Mouse (Mus musculus) hindbrain, embryonic 11.5 days (tissue): ENCODE data around the gene Gm2000. TPM values are rescaled to one million over a fixed set of nuclear protein-coding genes. Genes with fewer than 3 reads are reported as not detected.

ENCODE experiments used
- ATAC-seq: fragments of 200-750 bp; cut with Nextera tagmentation; 2 replicates; pipeline ENCODE4 v1.8.0; 2017; ENCODE audit warnings: mild to moderate bottlenecking, moderate TSS enrichment, moderate library complexity; ENCODE audit not compliant: low FRiP score
- DNase-seq: peaks from one replicate; pipeline ENCODE4 v3.0.0-alpha.2; 2015; ENCODE audit warnings: low spot score
- H3K27ac ChIP-seq: fragments of 300-500 bp; sonication (generic); 2 replicates; pipeline ENCODE4 v1.5.1; 2014; ENCODE audit warnings: mild to moderate bottlenecking, low read depth, low read length
- H3K27me3 ChIP-seq: fragments of 300-500 bp; sonication (generic); 2 replicates; pipeline ENCODE4 v1.6.1; 2014; ENCODE audit warnings: mild to moderate bottlenecking, low read length, moderate library complexity, mixed read lengths; ENCODE audit not compliant: control insufficient read depth, insufficient read depth
- H3K36me3 ChIP-seq: fragments of 300-500 bp; sonication (generic); 2 replicates; pipeline ENCODE4 v1.6.1; 2014; ENCODE audit warnings: mild to moderate bottlenecking, low read length, moderate library complexity, mixed read lengths; ENCODE audit not compliant: control insufficient read depth, insufficient read depth
- H3K4me1 ChIP-seq: fragments of 300-500 bp; sonication (generic); replicated peaks from 2 replicates; pipeline ENCODE4 v1.6.1; 2014; ENCODE audit warnings: low read length, mixed read lengths; ENCODE audit not compliant: control insufficient read depth, insufficient read depth
- H3K4me2 ChIP-seq: fragments of 300-500 bp; sonication (generic); replicated peaks from 2 replicates; pipeline ENCODE4 v1.6.1; 2014; ENCODE audit warnings: mild to moderate bottlenecking, low read depth, low read length
- H3K4me3 ChIP-seq: fragments of 300-500 bp; sonication (generic); 2 replicates; pipeline ENCODE4 v1.5.1; 2014; ENCODE audit warnings: low read depth, low read length
- H3K9ac ChIP-seq: fragments of 300-500 bp; sonication (generic); 2 replicates; pipeline ENCODE4 v1.6.1; 2014; ENCODE audit warnings: low read depth, low read length
- H3K9me3 ChIP-seq: fragments of 300-500 bp; sonication (generic); 2 replicates; pipeline ENCODE4 v1.6.1; 2016; ENCODE audit warnings: low read length; ENCODE audit not compliant: control insufficient read depth
- WGBS: fragments of 180-500 bp; shearing (Covaris S2); extraction: QIAGEN DNeasy Blood & Tissue Kit; methylation state at CpG from one replicate; pipeline ENCODE4 v1.1.7; 2014; 5-methylcytosine and 5-hydroxymethylcytosine counted together
- polyA plus RNA-seq: library from polyadenylated mRNA; unstranded; fragments of >200 nt; fragmentation: Nextera tagmentation; extraction: Ambion mirVana; gene quantifications from 2 replicates; pipeline ENCODE4 v1.2.1, GENCODE M21; 2014

Gene Gm2000
- 905 and 930 TPM in 2 replicates for polyA plus RNA-seq

GRCm38 (mm10) chr1:156365740-156366139, at the start of gene Gm2000:
Gene Gm2000, plus strand, starts transcription at chr1:156366040.
- H3K27ac ChIP-seq: no peak within 1 kb of the TSS
- no peak within 1 kb of the TSS for H3K4me3 ChIP-seq
- DNase-seq: no peak
- H3K9me3 ChIP-seq: no peaks in the 10 kb centered on the region
- 92% methylated on average over 8 of the region's 8 CpGs for WGBS
- H3K4me2 ChIP-seq: no peak within 1 kb of the TSS
- no peak within 1 kb of the TSS for H3K9ac ChIP-seq
- no peaks in the 10 kb centered on the region for H3K27me3 ChIP-seq
- no peaks in the 10 kb centered on the region for H3K4me1 ChIP-seq
- ATAC-seq: no peak
- H3K36me3 ChIP-seq: no peaks in the 10 kb centered on the region

DNA sequence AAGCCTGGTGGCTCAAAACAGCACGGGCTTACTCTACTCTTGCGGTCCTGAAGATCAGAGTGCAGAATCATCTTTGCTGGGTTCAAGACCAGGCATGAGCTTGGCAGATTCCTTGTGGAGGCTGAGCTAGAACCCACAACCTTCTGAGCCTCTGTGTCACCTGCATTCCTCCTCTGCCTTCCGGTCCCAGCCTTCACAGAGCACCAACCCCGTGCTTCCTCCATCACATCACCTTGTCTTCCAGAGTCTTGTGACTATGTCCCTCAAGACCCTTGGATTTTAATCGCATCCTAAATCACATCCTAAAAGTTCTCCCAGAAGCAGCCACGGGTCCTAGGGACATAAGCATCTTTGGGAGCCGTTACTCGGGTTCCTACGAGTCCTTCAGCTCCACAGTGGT, 42.7 kb upstream of the Gm2000 start:
- ATAC-seq (no peak), DNase-seq (no peak)
- Histone ChIP-seq H3K27ac (no peak overlapping the region), H3K9me3 (no peaks in the 10 kb centered on the region), H3K4me3 (no peak overlapping the region), H3K9ac (no peak overlapping the region), H3K27me3 (no peaks in the 10 kb centered on the region), H3K4me2 (no peak overlapping the region), H3K4me1 (no peaks in the 10 kb centered on the region), H3K36me3 (no peaks in the 10 kb centered on the region)
- 88% methylated on average over 9 of the region's 9 CpGs for WGBS

DNA sequence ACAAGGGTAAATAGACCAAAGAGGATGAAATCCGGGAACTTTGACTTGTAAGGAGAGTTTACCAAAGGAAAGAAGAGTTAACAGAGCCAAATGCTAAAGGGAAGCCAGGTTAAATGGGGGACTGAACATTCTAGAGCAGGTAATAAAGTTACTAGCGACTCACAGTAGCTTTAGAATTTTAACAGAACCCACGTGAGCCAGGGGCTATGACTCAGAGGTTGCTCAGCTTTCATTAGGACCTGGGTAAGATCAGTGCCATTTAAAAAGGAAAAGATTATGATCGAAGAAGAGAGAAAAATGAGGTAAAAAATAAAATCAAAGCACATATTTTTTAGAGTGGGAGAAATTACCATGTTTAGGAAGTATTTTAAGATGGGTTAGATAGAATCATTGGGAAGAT, 25.0 kb upstream of the Gm2000 start:
- Histone ChIP-seq H3K9ac (no peak overlapping the region), H3K27ac (no peak overlapping the region), H3K4me2 (no peak overlapping the region), H3K4me1 (no peaks in the 10 kb centered on the region), H3K36me3 (no peaks in the 10 kb centered on the region), H3K27me3 (no peaks in the 10 kb centered on the region), H3K4me3 (no peak overlapping the region), H3K9me3 (no peaks in the 10 kb centered on the region)
- ATAC-seq (no peak), DNase-seq (no peak)
- 80% methylated on average over 4 of the region's 4 CpGs for WGBS

DNA sequence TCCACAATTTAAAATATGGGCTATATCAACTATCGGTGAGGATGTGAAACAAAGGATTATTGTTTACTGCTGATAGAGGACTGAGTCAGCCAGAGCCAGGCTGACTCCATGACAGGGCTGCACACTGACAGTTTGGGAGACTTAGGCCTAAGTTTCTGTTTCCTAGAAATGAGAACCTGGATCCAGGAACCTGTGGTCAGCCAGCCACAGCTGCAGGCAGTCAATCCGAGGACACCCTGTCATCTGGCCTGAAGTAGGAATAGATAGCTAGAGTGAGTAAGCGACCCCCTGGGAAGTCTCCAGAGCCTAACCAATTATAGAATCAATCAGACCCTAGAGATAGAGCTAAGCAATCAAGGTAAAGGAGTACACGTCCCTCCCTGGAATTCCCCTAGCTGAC, 21.4 kb upstream of the Gm2000 start:
- WGBS: 75% methylated on average over 4 of the region's 4 CpGs
- H3K9ac ChIP-seq: no peak overlapping the region

DNA sequence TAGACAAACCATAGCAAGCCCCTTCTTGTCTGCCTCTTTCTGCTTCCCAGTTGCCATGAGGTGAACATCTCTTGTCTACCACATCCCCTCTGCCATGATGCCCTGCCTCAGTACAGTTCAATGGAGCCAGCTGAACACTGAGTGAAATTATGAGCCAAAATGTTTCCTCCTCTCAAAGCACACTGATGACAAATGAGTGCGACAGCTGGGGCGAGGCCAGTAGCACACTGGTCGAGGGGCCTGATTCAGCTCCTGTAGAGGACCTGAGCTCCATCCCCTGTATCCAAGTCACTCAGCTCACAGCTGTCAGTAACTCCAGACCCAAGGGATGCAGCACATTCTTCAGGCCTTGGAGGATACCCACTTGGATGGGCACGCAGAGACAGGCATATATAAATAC, 20.2 kb upstream of the Gm2000 start:
- Histone ChIP-seq H3K27me3 (no peaks in the 10 kb centered on the region), H3K27ac (no peak overlapping the region), H3K9ac (no peak overlapping the region), H3K9me3 (no peaks in the 10 kb centered on the region), H3K4me2 (no peak overlapping the region), H3K36me3 (no peaks in the 10 kb centered on the region), H3K4me3 (no peak overlapping the region), H3K4me1 (no peaks in the 10 kb centered on the region)
- DNase-seq: no peak
- WGBS: 91% methylated on average over 4 of the region's 4 CpGs
- ATAC-seq: no peak

More for the DNA sequence above, 21.4 kb upstream of the Gm2000 start:
- Histone ChIP-seq H3K4me2 (no peak overlapping the region), H3K4me1 (no peaks in the 10 kb centered on the region), H3K27me3 (no peaks in the 10 kb centered on the region), H3K27ac (no peak overlapping the region), H3K9me3 (no peaks in the 10 kb centered on the region), H3K4me3 (no peak overlapping the region), H3K36me3 (no peaks in the 10 kb centered on the region)
- DNase-seq (no peak), ATAC-seq (no peak)

GRCm38 (mm10) chr1:156349031-156349430, 16.8 kb upstream of the Gm2000 start:
- Histone ChIP-seq H3K9ac (no peak overlapping the region), H3K27ac (no peak overlapping the region), H3K9me3 (no peaks in the 10 kb centered on the region), H3K36me3 (no peaks in the 10 kb centered on the region), H3K27me3 (no peaks in the 10 kb centered on the region), H3K4me3 (no peak overlapping the region), H3K4me1 (no peaks in the 10 kb centered on the region), H3K4me2 (no peak overlapping the region)
- WGBS: 79% methylated on average over 4 of the region's 4 CpGs
- ATAC-seq (no peak), DNase-seq (no peak)

GRCm38 (mm10) chr1:156350441-156350840, 15.4 kb upstream of the Gm2000 start:
- no peak for ATAC-seq

DNA sequence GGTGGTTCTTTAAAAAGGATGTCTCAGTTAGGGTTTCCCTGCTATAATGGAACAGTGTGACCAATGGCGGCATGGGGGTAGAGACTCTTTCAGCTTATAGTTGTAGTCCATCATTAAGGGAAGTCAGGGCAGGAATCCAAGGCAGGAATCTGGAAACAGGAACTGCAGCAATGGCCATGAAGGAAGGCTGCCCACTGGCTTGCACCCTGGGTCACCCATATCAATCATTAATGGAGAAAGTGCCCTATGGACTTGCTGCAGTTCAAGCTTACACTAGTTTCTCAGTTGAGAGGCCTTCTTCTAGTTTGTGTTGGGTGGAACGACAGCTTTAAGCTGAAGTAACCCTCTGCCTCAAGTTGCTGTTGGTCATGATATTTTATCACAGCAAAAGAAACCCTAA, 13.4 kb upstream of the Gm2000 start:
- Histone ChIP-seq H3K27me3 (no peaks in the 10 kb centered on the region), H3K4me1 (no peaks in the 10 kb centered on the region), H3K36me3 (no peaks in the 10 kb centered on the region), H3K9ac (no peak overlapping the region), H3K4me3 (no peak overlapping the region), H3K9me3 (no peaks in the 10 kb centered on the region), H3K4me2 (no peak overlapping the region), H3K27ac (no peak overlapping the region)
- WGBS: 90% methylated on average over 2 of the region's 2 CpGs
- ATAC-seq: no peak
- no peak for DNase-seq

More at GRCm38 (mm10) chr1:156350441-156350840, 15.4 kb upstream of the Gm2000 start:
- H3K4me3 ChIP-seq: no peak overlapping the region
- no peaks in the 10 kb centered on the region for H3K36me3 ChIP-seq
- H3K4me1 ChIP-seq: no peaks in the 10 kb centered on the region
- WGBS: 88% methylated on average over 4 of the region's 4 CpGs
- H3K9ac ChIP-seq: no peak overlapping the region
- H3K27ac ChIP-seq: no peak overlapping the region
- H3K4me2 ChIP-seq: no peak overlapping the region
- no peak for DNase-seq
- H3K9me3 ChIP-seq: no peaks in the 10 kb centered on the region
- no peaks in the 10 kb centered on the region for H3K27me3 ChIP-seq

GRCm38 (mm10) chr1:156381217-156381616, 15.4 kb downstream of the Gm2000 start:
- Histone ChIP-seq H3K36me3 (no peaks in the 10 kb centered on the region), H3K4me3 (no peak overlapping the region), H3K27ac (no peak overlapping the region), H3K27me3 (no peaks in the 10 kb centered on the region), H3K4me1 (no peaks in the 10 kb centered on the region), H3K9ac (no peak overlapping the region), H3K9me3 (no peaks in the 10 kb centered on the region), H3K4me2 (no peak overlapping the region)
- ATAC-seq (no peak), DNase-seq (no peak)
- 92% methylated on average over 3 of the region's 3 CpGs for WGBS
